Mouse (Mus musculus): Measurements from ENCODE around the gene Vsx1. TPM values are rescaled to one million over a fixed set of nuclear protein-coding genes. Genes with fewer than 3 reads are reported as not detected.

Gene Vsx1
- polyA plus RNA-seq, 1 experiment from 2014 or later, result not detected

DNA sequence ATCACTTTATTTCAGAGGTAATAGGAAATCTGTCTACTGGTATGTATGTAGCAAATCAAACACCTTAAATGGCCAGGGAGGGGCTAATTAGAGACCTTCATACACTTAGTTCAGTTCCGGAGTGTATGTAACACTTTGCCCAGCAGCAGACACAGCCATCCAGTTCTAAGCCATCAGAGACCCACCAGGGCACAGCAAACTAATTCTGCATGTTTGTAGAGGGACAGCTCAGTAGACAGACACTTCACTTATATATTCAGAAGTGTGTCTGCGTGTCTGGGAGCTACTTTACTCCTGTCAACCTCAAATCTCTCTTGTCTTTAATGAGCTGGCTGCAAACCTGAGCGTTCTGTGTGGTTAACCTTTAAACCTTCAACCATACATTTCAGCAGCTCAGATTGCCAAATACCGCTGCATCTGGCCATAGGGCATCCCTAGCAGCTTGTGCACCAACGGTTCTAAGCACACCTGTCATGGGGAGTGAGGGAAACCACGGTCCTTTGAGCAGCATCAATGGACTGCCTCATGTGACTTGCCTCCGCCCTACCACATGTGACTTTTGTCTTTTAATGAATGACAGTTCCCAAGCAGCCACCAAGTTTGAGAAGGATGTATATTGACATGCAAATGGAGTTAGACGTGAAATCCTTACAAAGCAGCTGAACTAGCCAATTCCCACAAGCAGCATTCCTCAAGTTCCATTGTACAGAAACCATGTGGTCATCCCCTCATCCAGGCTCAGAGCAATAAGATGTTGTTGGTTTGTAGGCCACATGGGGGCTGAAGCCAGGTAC is 32.0 kb downstream of the Vsx1 start:
- H3K27ac ChIP-seq (ENCODE audit: low read depth, low read length), result peak overlapping the region; percentile 46; the same call in 1 of the 2 replicates
- peak; percentile 83 for ATAC-seq
- 42% methylated on average over 8 of the region's 8 CpGs for WGBS
- H3K4me3 ChIP-seq (ENCODE audit: low read depth, low read length), result no peak overlapping the region
- peaks cover 15% of the 10 kb centered on the region; the same call in 1 of the 2 replicates for H3K36me3 ChIP-seq (ENCODE audit: control insufficient read depth, insufficient read depth)
- no peak for TF ChIP-seq CTCF (IDR thresholded peaks at IDR 0.05; ENCODE audit: low read depth)
- no peaks in the 10 kb centered on the region for H3K9me3 ChIP-seq (ENCODE audit: control insufficient read depth)
- 0 out of 2 replicates have a peak overlapping the region, but pooled peaks have one; percentile 0 for H3K4me2 ChIP-seq (replicated peaks; ENCODE audit: low read depth)
- H3K27me3 ChIP-seq (replicated peaks; ENCODE audit: control insufficient read depth, insufficient read depth, low read length), result no peaks in the 10 kb centered on the region
- H3K4me1 ChIP-seq (replicated peaks; ENCODE audit: control insufficient read depth, insufficient read depth, low read length), result no peaks in the 10 kb centered on the region
- no peak overlapping the region for H3K9ac ChIP-seq (ENCODE audit: low read depth, low read length)

DNA sequence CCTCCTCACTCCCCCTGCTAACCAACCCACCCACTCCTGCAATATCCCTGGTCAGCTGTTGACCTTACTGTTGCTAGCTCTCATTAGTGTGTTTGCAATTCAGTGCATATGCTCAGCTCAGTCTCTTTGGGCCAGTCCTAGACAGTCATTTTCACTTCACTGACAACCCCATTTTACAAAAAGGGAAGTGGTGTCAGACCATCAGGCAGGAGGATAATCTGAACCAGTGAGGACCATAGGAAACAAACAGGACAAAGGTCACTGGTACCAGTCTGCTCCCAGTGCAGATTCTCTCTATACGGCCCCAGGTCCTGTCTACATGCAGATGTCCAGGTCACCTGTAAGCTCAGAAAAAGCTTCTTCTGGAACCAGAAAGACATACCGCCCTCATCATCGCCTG is 33.0 kb downstream of the Vsx1 start:
- H3K27ac ChIP-seq (ENCODE audit: low read depth, low read length), result no peak overlapping the region
- H3K4me1 ChIP-seq (replicated peaks; ENCODE audit: control insufficient read depth, insufficient read depth, low read length), result no peaks in the 10 kb centered on the region
- no peak overlapping the region for H3K9ac ChIP-seq (ENCODE audit: low read depth, low read length)
- no peaks in the 10 kb centered on the region for H3K27me3 ChIP-seq (replicated peaks; ENCODE audit: control insufficient read depth, insufficient read depth, low read length)
- 84% methylated on average over 3 of the region's 3 CpGs for WGBS
- no peak overlapping the region for H3K4me3 ChIP-seq (ENCODE audit: low read depth, low read length)
- H3K4me2 ChIP-seq (replicated peaks; ENCODE audit: low read depth), result no peak overlapping the region
- H3K36me3 ChIP-seq (ENCODE audit: control insufficient read depth, insufficient read depth), result peaks cover 15% of the 10 kb centered on the region; the same call in 1 of the 2 replicates
- no peaks in the 10 kb centered on the region for H3K9me3 ChIP-seq (ENCODE audit: control insufficient read depth)
- no peak for TF ChIP-seq CTCF (IDR thresholded peaks at IDR 0.05; ENCODE audit: low read depth)
- ATAC-seq, result no peak

DNA sequence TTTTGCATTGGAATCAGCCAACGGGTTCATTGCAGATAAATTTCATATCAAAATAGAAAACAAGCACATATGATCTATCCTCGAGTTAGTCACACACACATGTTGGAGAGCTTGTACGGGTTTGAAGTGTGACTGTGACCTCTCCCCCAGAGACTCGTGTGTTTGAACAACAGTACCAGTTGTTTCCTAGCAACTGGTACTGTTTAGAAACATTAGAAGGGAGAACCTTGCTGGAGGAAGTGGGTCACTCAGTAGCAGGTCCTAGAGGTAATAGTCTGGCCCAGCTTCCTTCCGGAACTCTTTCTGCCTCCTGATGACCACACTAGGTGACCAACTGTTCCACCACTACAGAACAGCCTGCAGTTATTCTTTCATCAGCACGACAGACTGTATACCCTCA is 33.9 kb downstream of the Vsx1 start:
- Histone ChIP-seq H3K4me1 (replicated peaks; ENCODE audit: control insufficient read depth, insufficient read depth, low read length) (no peaks in the 10 kb centered on the region), H3K9me3 (ENCODE audit: control insufficient read depth) (no peaks in the 10 kb centered on the region), H3K9ac (ENCODE audit: low read depth, low read length) (no peak overlapping the region), H3K4me2 (replicated peaks; ENCODE audit: low read depth) (no peak overlapping the region), H3K27ac (ENCODE audit: low read depth, low read length) (no peak overlapping the region), H3K36me3 (ENCODE audit: control insufficient read depth, insufficient read depth) (peaks cover 15% of the 10 kb centered on the region; the same call in 1 of the 2 replicates), H3K4me3 (ENCODE audit: low read depth, low read length) (no peak overlapping the region), H3K27me3 (replicated peaks; ENCODE audit: control insufficient read depth, insufficient read depth, low read length) (no peaks in the 10 kb centered on the region)
- no peak for TF ChIP-seq CTCF (IDR thresholded peaks at IDR 0.05; ENCODE audit: low read depth)
- no peak; the same call in 1 of the 2 replicates for ATAC-seq
- 62% methylated on average over 6 of the region's 6 CpGs for WGBS

DNA sequence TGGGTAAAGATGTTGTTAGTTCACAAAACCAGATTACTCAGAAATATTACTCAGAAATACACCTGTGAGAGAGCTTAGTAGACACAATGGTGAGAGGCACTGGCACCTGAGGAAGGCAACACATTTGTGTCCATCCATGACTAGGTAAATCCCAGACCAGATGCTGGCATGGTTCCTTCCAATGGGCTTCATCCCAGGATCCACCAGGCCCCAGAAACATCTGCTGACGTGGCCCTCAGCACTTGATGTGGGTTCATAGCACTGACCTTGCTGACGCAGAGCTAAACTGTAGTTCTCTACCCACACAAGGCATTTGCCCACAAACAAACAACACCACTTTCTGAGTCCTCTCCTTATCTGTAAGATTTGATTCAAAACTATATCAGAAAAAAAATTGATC is 34.3 kb downstream of the Vsx1 start:
- Histone ChIP-seq H3K27ac (ENCODE audit: low read depth, low read length) (no peak overlapping the region), H3K9me3 (ENCODE audit: control insufficient read depth) (no peaks in the 10 kb centered on the region), H3K27me3 (replicated peaks; ENCODE audit: control insufficient read depth, insufficient read depth, low read length) (no peaks in the 10 kb centered on the region), H3K36me3 (ENCODE audit: control insufficient read depth, insufficient read depth) (peaks cover 15% of the 10 kb centered on the region; the same call in 1 of the 2 replicates), H3K4me1 (replicated peaks; ENCODE audit: control insufficient read depth, insufficient read depth, low read length) (no peaks in the 10 kb centered on the region), H3K9ac (ENCODE audit: low read depth, low read length) (no peak overlapping the region), H3K4me2 (replicated peaks; ENCODE audit: low read depth) (no peak overlapping the region), H3K4me3 (ENCODE audit: low read depth, low read length) (no peak overlapping the region)
- 89% methylated on average over 2 of the region's 2 CpGs for WGBS
- TF ChIP-seq CTCF (IDR thresholded peaks at IDR 0.05; ENCODE audit: low read depth), result no peak
- no peak for ATAC-seq

DNA sequence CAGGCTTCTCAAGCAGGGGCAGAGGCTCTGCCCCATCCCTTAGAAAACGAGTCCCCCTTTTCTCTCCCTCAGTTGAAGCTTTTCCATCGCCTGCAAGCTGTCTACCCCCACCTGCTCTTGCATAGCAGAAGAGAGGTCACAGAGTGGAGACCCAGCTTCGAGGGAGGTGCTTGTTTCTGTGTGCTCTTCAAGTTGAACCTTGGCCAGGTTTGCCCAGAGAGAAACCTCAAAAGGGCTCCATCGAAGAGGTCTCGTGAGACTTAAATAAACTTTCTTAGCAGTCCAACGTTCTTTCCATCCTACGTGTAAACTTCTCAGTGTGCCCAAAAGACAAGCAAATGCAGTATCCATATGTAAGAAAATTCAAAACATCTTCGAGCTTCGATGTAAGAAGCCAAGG is 37.8 kb downstream of the Vsx1 start:
- Histone ChIP-seq H3K9me3 (ENCODE audit: control insufficient read depth) (no peaks in the 10 kb centered on the region), H3K27me3 (replicated peaks; ENCODE audit: control insufficient read depth, insufficient read depth, low read length) (no peaks in the 10 kb centered on the region), H3K4me1 (replicated peaks; ENCODE audit: control insufficient read depth, insufficient read depth, low read length) (no peaks in the 10 kb centered on the region), H3K4me2 (replicated peaks; ENCODE audit: low read depth) (no peak overlapping the region), H3K4me3 (ENCODE audit: low read depth, low read length) (no peak overlapping the region), H3K27ac (ENCODE audit: low read depth, low read length) (peak overlapping the region; percentile 57), H3K36me3 (ENCODE audit: control insufficient read depth, insufficient read depth) (peaks cover 6% of the 10 kb centered on the region; the same call in 1 of the 2 replicates), H3K9ac (ENCODE audit: low read depth, low read length) (0 out of 2 replicates have a peak overlapping the region, but pooled peaks have one; percentile 2)
- no peak for ATAC-seq
- 43% methylated on average over 9 of the region's 9 CpGs for WGBS
- no peak for TF ChIP-seq CTCF (IDR thresholded peaks at IDR 0.05; ENCODE audit: low read depth)

DNA sequence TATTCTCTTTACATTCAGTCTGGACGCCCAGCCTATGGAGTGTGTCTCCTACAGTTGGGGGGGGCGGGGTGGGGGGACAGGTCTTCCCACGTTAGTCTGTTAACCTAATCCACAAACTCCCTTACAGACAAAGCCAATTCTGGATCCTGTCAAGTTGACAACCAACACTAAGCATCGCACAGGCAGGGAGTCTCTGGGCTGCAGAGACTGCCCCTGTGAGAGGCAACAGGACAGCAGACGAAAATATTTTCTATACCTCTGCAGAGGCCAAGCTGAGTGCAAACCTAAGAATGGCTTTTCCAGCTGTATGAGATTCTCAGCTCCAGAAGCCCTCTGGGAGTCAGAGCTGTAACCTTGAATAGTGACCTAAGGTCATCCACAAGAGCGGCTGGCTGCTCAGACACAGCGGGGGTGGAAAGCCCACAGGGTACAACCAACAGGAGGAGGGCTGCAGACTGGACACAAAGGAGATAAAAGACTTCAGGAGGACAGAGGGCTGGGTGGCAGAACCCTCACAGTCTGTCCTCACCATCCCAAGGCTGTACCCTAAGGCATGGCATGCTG is 38.6 kb downstream of the Vsx1 start:
- Histone ChIP-seq H3K27me3 (replicated peaks; ENCODE audit: control insufficient read depth, insufficient read depth, low read length) (no peaks in the 10 kb centered on the region), H3K4me1 (replicated peaks; ENCODE audit: control insufficient read depth, insufficient read depth, low read length) (no peaks in the 10 kb centered on the region), H3K4me3 (ENCODE audit: low read depth, low read length) (no peak overlapping the region), H3K9me3 (ENCODE audit: control insufficient read depth) (no peaks in the 10 kb centered on the region), H3K36me3 (ENCODE audit: control insufficient read depth, insufficient read depth) (peaks cover 6% of the 10 kb centered on the region; the same call in 1 of the 2 replicates), H3K27ac (ENCODE audit: low read depth, low read length) (no peak overlapping the region), H3K9ac (ENCODE audit: low read depth, low read length) (no peak overlapping the region), H3K4me2 (replicated peaks; ENCODE audit: low read depth) (no peak overlapping the region)
- no peak for TF ChIP-seq CTCF (IDR thresholded peaks at IDR 0.05; ENCODE audit: low read depth)
- no peak for ATAC-seq
- 41% methylated on average over 7 of the region's 7 CpGs for WGBS

Measured in intestine, postnatal 0 days (tissue).